Mouse (Mus musculus) stomach, postnatal 0 days (tissue): Measurements from ENCODE around the gene Rsrc1.

Experiments
- CTCF ChIP-seq: IDR thresholded peaks from 2 replicates; pipeline ENCODE4 v1.5.1; 2016; ENCODE audit warnings: antibody characterized with exemption, low read depth, mild to moderate bottlenecking, moderate library complexity
- EP300 ChIP-seq: optimal IDR thresholded peaks from 2 replicates; pipeline ENCODE3; 2016; ENCODE audit warnings: antibody characterized with exemption

DNA sequence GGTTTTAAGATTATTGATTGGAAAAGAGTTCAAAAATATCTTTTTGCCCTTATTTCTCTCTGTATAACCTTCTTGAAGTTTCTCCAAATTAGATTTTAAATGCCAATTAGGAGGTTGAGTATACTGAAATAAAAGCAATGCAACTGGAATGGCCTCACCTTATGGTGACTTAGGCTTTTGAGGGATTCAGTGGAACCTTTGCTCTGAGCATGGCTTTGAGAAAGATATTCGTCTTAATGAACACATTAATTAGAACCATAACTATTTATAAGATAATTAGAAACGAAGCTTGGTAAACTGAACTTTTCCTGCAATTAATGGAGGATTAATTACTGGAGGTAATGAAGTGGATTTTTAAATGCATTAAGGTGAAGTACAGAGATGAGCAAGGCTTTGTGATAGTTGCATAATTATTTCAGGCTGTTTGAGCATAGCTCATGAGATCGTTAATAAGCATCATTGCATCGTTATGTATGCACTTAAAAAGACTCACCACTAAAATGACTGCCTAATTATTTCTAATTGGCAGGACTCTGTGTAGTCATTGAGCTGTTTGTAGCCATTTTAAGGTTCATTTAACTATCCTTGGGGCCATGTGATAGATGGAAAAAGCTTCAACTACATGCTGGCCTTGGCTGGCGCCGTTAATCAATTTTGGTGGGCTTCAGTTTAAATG lies 55.3 kb downstream of the Rsrc1 start:
- no peak for TF ChIP-seq EP300
- TF ChIP-seq CTCF = no peak
